In the genomic region with DNA sequence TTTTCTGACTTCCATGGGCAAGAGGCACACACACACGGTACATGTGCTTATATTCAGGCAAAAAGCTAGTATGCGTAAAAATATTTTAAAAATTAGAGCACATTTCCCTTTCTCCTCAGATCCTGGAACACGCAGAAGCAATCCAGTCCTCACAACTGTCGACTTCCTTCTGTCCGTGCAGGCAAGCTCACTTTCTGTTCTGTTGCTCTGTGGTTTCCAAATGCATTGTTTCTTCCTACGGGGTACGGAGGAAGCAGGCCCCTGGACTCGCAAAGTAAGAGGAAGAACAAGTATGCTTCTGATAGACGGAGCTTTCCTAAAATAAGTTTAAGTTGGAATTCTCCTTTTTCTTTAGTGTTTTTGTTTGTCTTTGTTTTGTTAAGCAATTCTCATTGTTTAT, we compare ENCODE assay signal across 14 mouse cellular contexts. TPM values are rescaled to one million over a fixed set of nuclear protein-coding genes. Genes with fewer than 3 reads are reported as not detected.
DNase-seq lines count a peak whose midpoint lies in the region; ATAC-seq and TF ChIP-seq lines count a peak whose summit lies in the region.
"Had no signal": no experiment of that assay in that cellular context is flagged by ENCODE, and none has a peak within 500 bp of the region (broad histone marks: within the 10 kb centered on the region; RNA-seq: fewer than 3 reads in every experiment).

No protein-coding gene starts in this region.

- TF ChIP-seq CTCF in layer of hippocampus, adult 2 months (conservative IDR thresholded peaks at IDR 0.05): no peak

- no peak overlapping the region for H3K4me2 ChIP-seq in liver, embryonic 15.5 days
- H3K4me2 ChIP-seq: hindbrain, embryonic 14.5 days had no signal

- no peak for ATAC-seq in liver, embryonic 15.5 days (ENCODE audit: insufficient read depth)
- ATAC-seq: Patski had no signal

- H3K27ac ChIP-seq in layer of hippocampus, adult 2 months: peak overlapping the region; percentile 15; the same call in 1 of the 2 replicates
- peak overlapping the region; percentile 51; the same call in 1 of the 2 replicates for H3K27ac ChIP-seq in liver, embryonic 15.5 days (replicated peaks)
- H3K27ac ChIP-seq: hindbrain, embryonic 14.5 days had no signal

- no peak for DNase-seq in layer of hippocampus, adult 2 months (ENCODE audit: low spot score in 2 of 2)
- DNase-seq in layer of hippocampus, postnatal 36 days: no peak
- peak; percentile 22 for DNase-seq in thymus, postnatal 25 days
- DNase-seq in thymus, postnatal 4 days: no peak
- no peak for DNase-seq in neural tube, embryonic 10.5 days (ENCODE audit: extremely low spot score, low spot score)
- DNase-seq in cerebellum, adult 9-10 months: no peak
- DNase-seq: adrenal gland, adult 8-10 months; embryo, embryonic 11 days; kidney, adult 8-10 months; right cerebral cortex, postnatal 14 days; thymus, postnatal 36 days had no signal

- H3K9me3 ChIP-seq in liver, embryonic 15.5 days (replicated peaks): no peaks in the 10 kb centered on the region

- peaks cover 59% of the 10 kb centered on the region for H3K4me1 ChIP-seq in liver, embryonic 15.5 days (replicated peaks)

- 0 out of 2 replicates have a peak, but pooled peaks cover 7% of the 10 kb centered on the region for H3K36me3 ChIP-seq in liver, embryonic 15.5 days (replicated peaks)

- WGBS in liver, embryonic 15.5 days (ENCODE audit: insufficient replicate concordance): 29% methylated on average over 9 of the region's 9 CpGs

- no peak overlapping the region for H3K4me3 ChIP-seq in layer of hippocampus, adult 2 months
- no peak overlapping the region for H3K4me3 ChIP-seq in liver, embryonic 15.5 days (replicated peaks)

- no peaks in the 10 kb centered on the region for H3K27me3 ChIP-seq in liver, embryonic 15.5 days
- H3K27me3 ChIP-seq: Patski had no signal

- H3K9ac ChIP-seq in liver, embryonic 15.5 days: no peak overlapping the region
- H3K9ac ChIP-seq: hindbrain, embryonic 14.5 days had no signal

RNA-seq across cellular contexts. Expression of a gene that starts 8.3 kb away (rescaled TPM):
- 10 to 100 TPM; 17.5 to 24.7 TPM for total RNA-seq in layer of hippocampus, adult 2 months (2021)
- total RNA-seq in layer of hippocampus, postnatal 36 days (2021): 10 to 100 TPM; 15.7 to 18.7 TPM
- 4.4 and 4.5 TPM in 2 replicates for polyA plus RNA-seq in liver, embryonic 15.5 days (2015; fragmentation: Nextera tagmentation; extraction: Ambion mirVana)
